Mouse (Mus musculus) heart, postnatal 0 days (tissue): Measurements from ENCODE around the gene Adora1. TPM values are rescaled to one million over a fixed set of nuclear protein-coding genes. Genes with fewer than 3 reads are reported as not detected.
A peak's percentile ranks its signal among the peaks of the same experiment; 100 is the strongest.

Experiments
- ATAC-seq: fragments of 200-750 bp; cut with Nextera tagmentation; 2 replicates; pipeline ENCODE4 v1.8.0; 2017; ENCODE audit warnings: low read depth, moderate number of reproducible peaks, moderate library complexity; ENCODE audit not compliant: insufficient read depth
- DNase-seq: peaks from one replicate; pipeline ENCODE4 v3.0.0-alpha.2; 2016; ENCODE audit warnings: low spot score
- H3K27ac ChIP-seq: fragments of 300-500 bp; sonication (generic); 2 replicates; pipeline ENCODE4 v1.5.1; 2014; ENCODE audit warnings: low read depth, mild to moderate bottlenecking
- H3K27me3 ChIP-seq: fragments of 300-500 bp; sonication (generic); 2 replicates; pipeline ENCODE4 v1.6.1; 2014; ENCODE audit warnings: low read length, mixed read lengths; ENCODE audit not compliant: control insufficient read depth, insufficient read depth
- H3K36me3 ChIP-seq: fragments of 300-500 bp; sonication (generic); replicated peaks from 2 replicates; pipeline ENCODE4 v1.6.1; 2014; ENCODE audit warnings: low read length, mixed read lengths; ENCODE audit not compliant: control insufficient read depth, insufficient read depth
- H3K4me1 ChIP-seq: fragments of 300-500 bp; sonication (generic); 2 replicates; pipeline ENCODE4 v1.6.1; 2014; ENCODE audit warnings: antibody characterized with exemption; ENCODE audit not compliant: control insufficient read depth, insufficient read depth
- H3K4me2 ChIP-seq: fragments of 300-500 bp; sonication (generic); 2 replicates; pipeline ENCODE4 v1.6.1; 2014; ENCODE audit warnings: low read depth, mild to moderate bottlenecking, low read length, moderate library complexity
- H3K4me3 ChIP-seq: fragments of 300-500 bp; sonication (generic); 2 replicates; pipeline ENCODE4 v1.5.1; 2014; ENCODE audit warnings: low read depth, low read length
- H3K9ac ChIP-seq: fragments of 300-500 bp; sonication (generic); replicated peaks from 2 replicates; pipeline ENCODE4 v1.6.1; 2014; ENCODE audit warnings: low read depth, low read length, mixed read lengths
- H3K9me3 ChIP-seq: fragments of 300-500 bp; sonication (generic); replicated peaks from 2 replicates; pipeline ENCODE4 v1.6.1; 2016; ENCODE audit warnings: low read length; ENCODE audit not compliant: control insufficient read depth
- CTCF ChIP-seq: IDR thresholded peaks from 2 replicates; pipeline ENCODE4 v1.5.1; 2016; ENCODE audit warnings: antibody characterized with exemption, control low read depth, low read depth
- EP300 ChIP-seq: IDR thresholded peaks from 2 replicates; pipeline ENCODE4 v1.6.1; 2016; ENCODE audit warnings: antibody characterized with exemption, low read depth
- WGBS: fragments of 180-500 bp; shearing (Covaris S2); extraction: QIAGEN DNeasy Blood & Tissue Kit; methylation state at CpG from one replicate; pipeline ENCODE4 v1.1.7; 2014; 5-methylcytosine and 5-hydroxymethylcytosine counted together
- polyA plus RNA-seq: library from polyadenylated mRNA; unstranded; fragments of >200 nt; fragmentation: Nextera tagmentation; extraction: Ambion mirVana; gene quantifications from 2 replicates; pipeline ENCODE4 v1.2.1, GENCODE M21; 2015
- total RNA-seq: library from RNA; depleted of rRNA; stranded (reverse); fragments of >200 nt; gene quantifications from 2 replicates; pipeline ENCODE4 v1.2.3, GENCODE M21; 2014; ENCODE audit warnings: low replicate concordance

The Adora1 gene
- total and polyA plus RNA-seq, 2 experiments from 2014 or later, result 12.9 to 29.2 TPM

DNA sequence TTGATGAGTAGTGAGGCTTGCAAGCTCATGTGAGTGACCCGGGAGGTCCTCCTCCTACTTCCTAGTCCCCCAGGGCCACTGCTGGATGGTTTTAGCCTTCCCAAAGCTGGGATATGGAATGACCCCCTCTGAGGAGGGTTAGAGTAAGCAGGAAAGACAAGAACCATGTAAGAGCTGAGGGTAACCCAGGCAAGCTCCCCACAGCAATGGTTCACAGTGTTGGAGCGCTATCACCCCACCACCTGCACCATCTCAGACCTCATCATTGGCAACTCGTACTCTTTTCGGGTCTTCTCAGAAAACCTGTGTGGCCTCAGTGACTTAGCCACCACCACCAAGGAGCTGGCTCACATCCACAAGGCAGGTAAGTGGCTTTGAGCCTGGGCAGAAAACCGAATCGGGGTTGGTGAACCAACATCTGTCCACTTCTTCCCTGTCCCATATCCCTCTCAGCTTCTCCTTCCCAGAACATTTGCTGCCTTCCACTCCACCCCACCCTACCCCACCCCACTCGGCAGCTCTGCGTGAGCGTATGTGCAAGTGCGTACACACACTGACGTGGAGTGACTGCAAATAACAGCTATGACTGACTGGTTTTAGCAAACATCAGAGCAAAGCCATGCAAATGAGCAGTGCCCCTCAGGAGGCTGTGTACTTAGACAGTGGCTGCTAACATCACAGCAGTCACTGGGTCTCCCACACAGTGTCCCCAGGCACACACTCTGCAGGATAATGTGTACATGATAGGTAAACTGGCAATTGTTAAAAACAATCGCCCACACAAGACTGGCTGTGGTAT is 36.8 kb downstream of the Adora1 start:
- no peak for DNase-seq
- ATAC-seq, result no peak

DNA sequence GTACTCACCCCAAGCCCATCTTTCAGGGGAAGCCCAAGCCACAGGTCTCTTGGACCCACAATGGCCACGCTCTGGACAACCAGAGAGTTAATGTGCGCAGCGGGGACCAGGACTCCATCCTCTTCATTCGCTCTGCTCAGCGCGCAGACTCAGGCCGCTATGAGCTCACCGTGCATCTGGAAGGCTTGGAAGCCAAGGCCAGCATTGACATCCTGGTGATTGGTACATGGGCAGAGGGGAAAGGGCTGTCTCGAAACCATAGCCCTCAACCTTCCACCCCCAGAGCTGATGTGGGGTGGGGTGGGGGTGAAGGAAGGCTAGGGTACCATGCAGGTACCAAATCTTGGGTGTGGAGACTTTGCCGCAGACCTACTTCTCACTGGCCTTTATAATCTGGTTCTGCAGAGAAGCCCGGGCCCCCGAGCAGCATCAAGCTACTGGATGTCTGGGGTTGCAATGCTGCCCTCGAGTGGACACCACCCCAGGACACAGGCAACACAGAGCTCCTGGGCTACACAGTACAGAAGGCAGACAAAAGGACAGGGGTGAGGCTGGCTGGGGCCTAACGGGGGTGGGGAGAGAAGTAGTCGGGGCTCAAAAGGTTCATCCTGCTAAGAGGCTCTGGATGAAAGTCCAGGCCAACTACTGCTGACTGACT is 37.8 kb downstream of the Adora1 start:
- H3K27ac ChIP-seq, result no peak overlapping the region
- no peaks in the 10 kb centered on the region for H3K36me3 ChIP-seq
- TF ChIP-seq EP300 (no peak), CTCF (peak; percentile 28; the same call in 1 of the 2 replicates)
- no peak for ATAC-seq
- DNase-seq, result no peak
- no peak overlapping the region for H3K4me3 ChIP-seq
- H3K9me3 ChIP-seq, result no peaks in the 10 kb centered on the region
- no peak overlapping the region for H3K4me2 ChIP-seq
- H3K4me1 ChIP-seq, result peaks cover 27% of the 10 kb centered on the region
- H3K9ac ChIP-seq, result no peak overlapping the region
- no peaks in the 10 kb centered on the region for H3K27me3 ChIP-seq
- 72% methylated on average over 15 of the region's 15 CpGs for WGBS

More for the DNA sequence above, 36.8 kb downstream of the Adora1 start:
- H3K4me3 ChIP-seq, result no peak overlapping the region
- H3K27ac ChIP-seq, result no peak overlapping the region
- peaks cover 25% of the 10 kb centered on the region for H3K4me1 ChIP-seq
- TF ChIP-seq EP300 (no peak), CTCF (no peak)
- no peak overlapping the region for H3K9ac ChIP-seq
- no peak overlapping the region for H3K4me2 ChIP-seq
- no peaks in the 10 kb centered on the region for H3K27me3 ChIP-seq
- 88% methylated on average over 12 of the region's 12 CpGs for WGBS
- no peaks in the 10 kb centered on the region for H3K9me3 ChIP-seq
- no peaks in the 10 kb centered on the region; the same call in 1 of the 2 replicates for H3K36me3 ChIP-seq

DNA sequence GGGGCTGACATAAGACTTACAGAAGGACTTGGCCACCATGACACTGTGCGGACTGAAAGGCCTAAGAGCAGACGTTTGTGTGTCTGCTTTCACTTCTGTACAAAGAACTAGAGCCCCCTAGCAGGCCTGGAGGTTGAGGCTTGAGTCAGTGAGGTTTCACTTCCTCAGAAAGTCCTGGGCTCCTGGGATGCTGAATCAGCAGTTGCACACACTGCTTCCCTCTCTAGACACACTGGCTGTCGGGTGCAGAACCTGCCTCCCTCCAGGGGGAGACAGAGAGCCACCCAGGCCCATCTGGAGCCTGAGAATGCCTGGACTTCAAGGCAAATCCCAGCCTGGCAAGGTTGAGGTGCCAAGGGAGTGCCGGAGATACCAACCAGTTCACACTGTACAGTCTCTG is 38.8 kb downstream of the Adora1 start:
- H3K27ac ChIP-seq, result peak overlapping the region; percentile 71
- peak; percentile 16 for DNase-seq

DNA sequence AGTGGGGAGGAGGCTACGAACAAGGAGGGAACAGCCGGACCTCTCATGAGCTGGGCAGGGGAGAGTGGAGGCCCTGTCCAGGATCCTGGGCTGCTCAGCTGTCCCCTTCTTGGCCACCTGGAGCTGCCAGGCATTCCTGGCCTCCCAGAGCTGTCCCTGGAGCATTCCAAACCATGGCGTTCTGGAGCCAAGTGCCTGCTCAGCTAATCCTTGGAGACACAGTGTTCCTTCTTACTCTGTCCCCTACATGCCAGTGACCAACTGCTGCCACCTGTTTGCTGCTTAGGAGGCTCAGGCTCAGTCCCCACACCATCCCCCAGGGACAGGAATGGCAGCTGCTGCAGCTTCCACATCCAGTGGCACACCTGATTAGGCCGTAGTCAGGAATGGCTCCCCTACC is 39.3 kb downstream of the Adora1 start:
- no peak for TF ChIP-seq EP300
- TF ChIP-seq CTCF, result no peak
- H3K27ac ChIP-seq, result peak overlapping the region; percentile 71
- 14% methylated on average over 4 of the region's 4 CpGs for WGBS
- no peaks in the 10 kb centered on the region for H3K36me3 ChIP-seq
- ATAC-seq (peak; percentile 42), DNase-seq (peak; percentile 43)
- H3K4me3 ChIP-seq, result no peak overlapping the region
- peaks cover 27% of the 10 kb centered on the region for H3K4me1 ChIP-seq
- peak overlapping the region; percentile 8; the same call in 1 of the 2 replicates for H3K4me2 ChIP-seq
- H3K27me3 ChIP-seq, result no peaks in the 10 kb centered on the region
- no peaks in the 10 kb centered on the region for H3K9me3 ChIP-seq
- no peak overlapping the region for H3K9ac ChIP-seq

More for the DNA sequence above, 38.8 kb downstream of the Adora1 start:
- Histone ChIP-seq H3K4me2 (peak overlapping the region; percentile 8; the same call in 1 of the 2 replicates), H3K36me3 (no peaks in the 10 kb centered on the region), H3K9me3 (no peaks in the 10 kb centered on the region), H3K27me3 (no peaks in the 10 kb centered on the region), H3K4me1 (peaks cover 27% of the 10 kb centered on the region), H3K4me3 (no peak overlapping the region), H3K9ac (no peak overlapping the region)
- ATAC-seq, result peak; percentile 37
- WGBS, result 57% methylated on average over 4 of the region's 4 CpGs
- TF ChIP-seq CTCF (peak; percentile 75), EP300 (no peak)

- TF ChIP-seq CTCF (no peak), EP300 (no peak)
- Histone ChIP-seq H3K27me3 (no peaks in the 10 kb centered on the region), H3K4me2 (no peak overlapping the region), H3K4me1 (peaks cover 27% of the 10 kb centered on the region), H3K4me3 (no peak overlapping the region), H3K9me3 (no peaks in the 10 kb centered on the region), H3K36me3 (no peaks in the 10 kb centered on the region), H3K27ac (peak overlapping the region; percentile 71), H3K9ac (no peak overlapping the region)
- WGBS, result 10% methylated on average over 3 of the region's 3 CpGs
- ATAC-seq (peak; percentile 18; the same call in 1 of the 2 replicates), DNase-seq (no peak)
These were observed 39.7 kb downstream of the Adora1 start for GRCm38 (mm10) chr1:134195571-134195970.
